11 mouse cellular contexts compared by ENCODE assay signal in genomic region chr9:104535508-104535907, GRCm38 (mm10). TPM values are rescaled to one million over a fixed set of nuclear protein-coding genes. Genes with fewer than 3 reads are reported as not detected.
DNase-seq lines count a peak whose midpoint lies in the region; ATAC-seq lines count a peak whose summit lies in the region.
"Had no signal": no experiment of that assay in that cellular context is flagged by ENCODE, and none has a peak within 500 bp of the region (broad histone marks: within the 10 kb centered on the region; RNA-seq: fewer than 3 reads in every experiment).

No protein-coding gene starts in this region.

- ATAC-seq in hindbrain, embryonic 11.5 days (ENCODE audit: low FRiP score) = no peak
- ATAC-seq in hindbrain, embryonic 13.5 days (ENCODE audit: low FRiP score) = no peak
- no peak for ATAC-seq in midbrain, embryonic 14.5 days (ENCODE audit: low FRiP score, low TSS enrichment)
- ATAC-seq in midbrain, embryonic 13.5 days = no peak

- H3K27me3 ChIP-seq in hindbrain, embryonic 11.5 days (ENCODE audit: control insufficient read depth, insufficient read depth, low read length) = no peaks in the 10 kb centered on the region
- no peaks in the 10 kb centered on the region for H3K27me3 ChIP-seq in hindbrain, embryonic 13.5 days
- no peaks in the 10 kb centered on the region for H3K27me3 ChIP-seq in midbrain, embryonic 14.5 days (ENCODE audit: control insufficient read depth, insufficient read depth, low read length)
- no peaks in the 10 kb centered on the region for H3K27me3 ChIP-seq in midbrain, embryonic 13.5 days
- no peaks in the 10 kb centered on the region for H3K27me3 ChIP-seq in splenic B cell, adult 2 months (ENCODE audit: control insufficient read depth, insufficient read depth, low read length, poor library complexity, severe bottlenecking)
- H3K27me3 ChIP-seq: heart, embryonic 12.5 days; limb, embryonic 15.5 days had no signal

- no peak overlapping the region for H3K9ac ChIP-seq in hindbrain, embryonic 11.5 days (ENCODE audit: low read depth, low read length)
- H3K9ac ChIP-seq in hindbrain, embryonic 13.5 days = no peak overlapping the region
- no peak overlapping the region for H3K9ac ChIP-seq in midbrain, embryonic 14.5 days (replicated peaks; ENCODE audit: low read length)
- H3K9ac ChIP-seq in midbrain, embryonic 13.5 days (replicated peaks) = no peak overlapping the region
- H3K9ac ChIP-seq: heart, embryonic 12.5 days; limb, embryonic 15.5 days had no signal

- no peak overlapping the region for H3K4me2 ChIP-seq in hindbrain, embryonic 11.5 days (replicated peaks; ENCODE audit: low read depth, low read length)
- no peak overlapping the region for H3K4me2 ChIP-seq in hindbrain, embryonic 13.5 days
- no peak overlapping the region for H3K4me2 ChIP-seq in midbrain, embryonic 14.5 days (ENCODE audit: low read length)
- H3K4me2 ChIP-seq in midbrain, embryonic 13.5 days (replicated peaks) = no peak overlapping the region
- H3K4me2 ChIP-seq: heart, embryonic 12.5 days; limb, embryonic 15.5 days had no signal

- no peak overlapping the region for H3K27ac ChIP-seq in hindbrain, embryonic 11.5 days (ENCODE audit: low read depth, low read length)
- no peak overlapping the region for H3K27ac ChIP-seq in hindbrain, embryonic 13.5 days
- no peak overlapping the region for H3K27ac ChIP-seq in midbrain, embryonic 14.5 days (replicated peaks; ENCODE audit: low read depth, low read length)
- no peak overlapping the region for H3K27ac ChIP-seq in midbrain, embryonic 13.5 days
- H3K27ac ChIP-seq: limb, embryonic 15.5 days had no signal

- no peaks in the 10 kb centered on the region for H3K36me3 ChIP-seq in hindbrain, embryonic 11.5 days (ENCODE audit: control insufficient read depth, insufficient read depth, low read length)
- no peaks in the 10 kb centered on the region for H3K36me3 ChIP-seq in hindbrain, embryonic 13.5 days
- no peaks in the 10 kb centered on the region for H3K36me3 ChIP-seq in midbrain, embryonic 14.5 days (ENCODE audit: control insufficient read depth, insufficient read depth, low read length)
- no peaks in the 10 kb centered on the region for H3K36me3 ChIP-seq in midbrain, embryonic 13.5 days
- H3K36me3 ChIP-seq in splenic B cell, adult 2 months (ENCODE audit: control insufficient read depth, insufficient read depth, low read length, poor library complexity, severe bottlenecking) = no peaks in the 10 kb centered on the region
- H3K36me3 ChIP-seq: heart, embryonic 12.5 days; limb, embryonic 15.5 days had no signal

- no peaks in the 10 kb centered on the region for H3K9me3 ChIP-seq in hindbrain, embryonic 11.5 days (ENCODE audit: control insufficient read depth, low read length)
- H3K9me3 ChIP-seq in hindbrain, embryonic 13.5 days = no peaks in the 10 kb centered on the region
- H3K9me3 ChIP-seq in midbrain, embryonic 14.5 days (ENCODE audit: control insufficient read depth, low read length) = no peaks in the 10 kb centered on the region; the same call in 1 of the 2 replicates
- H3K9me3 ChIP-seq in midbrain, embryonic 13.5 days = 0 out of 2 replicates have a peak, but pooled peaks cover 2% of the 10 kb centered on the region
- H3K9me3 ChIP-seq: limb, embryonic 15.5 days had no signal

- peak; percentile 10 for DNase-seq in hindbrain, embryonic 11.5 days (ENCODE audit: low spot score)
- DNase-seq in midbrain, embryonic 14.5 days = peak; percentile 1
- DNase-seq in ZHBTc4 (ENCODE audit: low read depth, low spot score) = peak; percentile 69
- peak; percentile 13 for DNase-seq in splenic B cell, adult 2 months (ENCODE audit: low read depth, low spot score)
- no peak for DNase-seq in right cerebral cortex, adult 2 months (ENCODE audit: low spot score in 2 of 2)
- DNase-seq in heart, postnatal 36 days = no peak
- DNase-seq: cerebellum, adult 11-12 months had no signal

- H3K4me3 ChIP-seq in hindbrain, embryonic 11.5 days (ENCODE audit: low read depth, low read length) = no peak overlapping the region
- no peak overlapping the region for H3K4me3 ChIP-seq in hindbrain, embryonic 13.5 days
- H3K4me3 ChIP-seq in midbrain, embryonic 14.5 days (replicated peaks; ENCODE audit: low read depth, low read length) = no peak overlapping the region
- no peak overlapping the region for H3K4me3 ChIP-seq in midbrain, embryonic 13.5 days (replicated peaks)
- H3K4me3 ChIP-seq: heart, embryonic 12.5 days; limb, embryonic 15.5 days had no signal

- H3K4me1 ChIP-seq in hindbrain, embryonic 11.5 days (replicated peaks; ENCODE audit: control insufficient read depth, insufficient read depth, low read length) = no peaks in the 10 kb centered on the region
- H3K4me1 ChIP-seq in hindbrain, embryonic 13.5 days (replicated peaks) = no peaks in the 10 kb centered on the region
- no peaks in the 10 kb centered on the region for H3K4me1 ChIP-seq in midbrain, embryonic 14.5 days (ENCODE audit: control insufficient read depth, insufficient read depth, low read length)
- H3K4me1 ChIP-seq in midbrain, embryonic 13.5 days (replicated peaks) = no peaks in the 10 kb centered on the region
- H3K4me1 ChIP-seq: heart, embryonic 12.5 days; limb, embryonic 15.5 days had no signal

- WGBS in hindbrain, embryonic 11.5 days = 62% methylated on average over 6 of the region's 6 CpGs
- 62% methylated on average over 6 of the region's 6 CpGs for WGBS in hindbrain, embryonic 13.5 days
- 56% methylated on average over 6 of the region's 6 CpGs for WGBS in midbrain, embryonic 14.5 days
- 58% methylated on average over 6 of the region's 6 CpGs for WGBS in midbrain, embryonic 13.5 days

- intact Hi-C loops in heart, postnatal 36 days (cut with DNase I) = no loop called here

RNA-seq across cellular contexts. Expression of gene Cpne4, which starts 11.6 kb away (rescaled TPM):
- 0.43 and 1.1 TPM in 2 replicates for polyA plus RNA-seq in hindbrain, embryonic 11.5 days (2014; fragmentation: Nextera tagmentation; extraction: Ambion mirVana)
- polyA plus RNA-seq in hindbrain, embryonic 13.5 days (2015; fragmentation: Nextera tagmentation; extraction: Ambion mirVana) = 7.0 and 9.8 TPM in 2 replicates
- polyA plus RNA-seq in midbrain, embryonic 14.5 days (2014; fragmentation: Nextera tagmentation; extraction: Ambion mirVana) = 17.3 and 20.2 TPM in 2 replicates
- 10.7 and 11.2 TPM in 2 replicates for polyA plus RNA-seq in midbrain, embryonic 13.5 days (2015; fragmentation: Nextera tagmentation; extraction: Ambion mirVana)
- under 1 TPM; 0.11 to 0.14 TPM for total RNA-seq in heart, postnatal 36 days (2021)

Comparison
In these comparisons a context has a peak if more than half of its experiments do, and no peak if none do; other contexts are left out.
1. DNase-seq: peak in hindbrain, embryonic 11.5 days (single experiment), midbrain, embryonic 14.5 days (single experiment), ZHBTc4 (single experiment) and splenic B cell, adult 2 months (single experiment); none in right cerebral cortex, adult 2 months (0 of 2) and heart, postnatal 36 days (0 of 2).